Mouse (Mus musculus): ENCODE measurements around the gene Clcc1. TPM values are rescaled to one million over a fixed set of nuclear protein-coding genes. Genes with fewer than 3 reads are reported as not detected.

The Clcc1 gene
- polyA plus RNA-seq (2017; shearing (Covaris generic)) = 80.6 TPM

GRCm38 (mm10) chr3:108653710-108654379 lies at the start of gene Clcc1:
TSS of gene Clcc1 (plus strand) at chr3:108653913.

GRCm38 (mm10) chr3:108722036-108722872 lies 68.5 kb downstream of the Clcc1 start, which contains the start of gene Gpsm2:
TSS of gene Gpsm2 (minus strand) at chr3:108722309.

Other genes starting within 250 kb of the Clcc1 start
- 0.61 TPM for gene Celsr2, start 238.4 kb upstream of the Clcc1 start, polyA plus RNA-seq (2017; shearing (Covaris generic))
- 185 TPM for gene Sars, start 208.7 kb upstream of the Clcc1 start, polyA plus RNA-seq (2017; shearing (Covaris generic))
- gene 1700013F07Rik, start 119.8 kb upstream of the Clcc1 start, polyA plus RNA-seq (2017; shearing (Covaris generic)) = not detected
- gene 5330417C22Rik, start 117.4 kb upstream of the Clcc1 start, polyA plus RNA-seq (2017; shearing (Covaris generic)) = 2.3 TPM
- gene Tmem167b, start 91.4 kb upstream of the Clcc1 start, polyA plus RNA-seq (2017; shearing (Covaris generic)) = 39.7 TPM
- 26.2 TPM for gene Taf13, start 82.2 kb upstream of the Clcc1 start, polyA plus RNA-seq (2017; shearing (Covaris generic))
- 16.6 TPM for gene Wdr47, start 62.6 kb upstream of the Clcc1 start, polyA plus RNA-seq (2017; shearing (Covaris generic))
- gene Gpsm2, start 68.4 kb downstream of the Clcc1 start, polyA plus RNA-seq (2017; shearing (Covaris generic)) = 3.2 TPM
- gene Aknad1, start 85.7 kb downstream of the Clcc1 start, polyA plus RNA-seq (2017; shearing (Covaris generic)) = not detected
- 76.5 TPM for gene Stxbp3, start 186.6 kb downstream of the Clcc1 start, polyA plus RNA-seq (2017; shearing (Covaris generic))
- gene Fndc7, start 236.1 kb downstream of the Clcc1 start, polyA plus RNA-seq (2017; shearing (Covaris generic)) = 0.24 TPM